Mouse (Mus musculus) liver, embryonic 15.5 days (tissue): ENCODE results near the gene Piwil1. TPM values are rescaled to one million over a fixed set of nuclear protein-coding genes. Genes with fewer than 3 reads are reported as not detected.
"Not testable (repeated sequence)": the region's sequence is repeated elsewhere in the genome, so short reads cannot be mapped to it uniquely, and the experiment has no call there.

ENCODE experiments used
- ATAC-seq: fragments of 200-750 bp; cut with Nextera tagmentation; 2 replicates; pipeline ENCODE4 v1.8.0; 2017; ENCODE audit warnings: moderate number of reproducible peaks, mild to moderate bottlenecking, moderate library complexity; ENCODE audit not compliant: insufficient read depth
- H3K27ac ChIP-seq: fragments of 300-500 bp; sonication (generic); replicated peaks from 2 replicates; pipeline ENCODE4 v1.5.1; 2015; ENCODE audit warnings: mild to moderate bottlenecking, inconsistent platforms
- H3K27me3 ChIP-seq: fragments of 300-500 bp; sonication (generic); 2 replicates; pipeline ENCODE4 v1.6.1; 2015; ENCODE audit warnings: mild to moderate bottlenecking, inconsistent platforms
- H3K36me3 ChIP-seq: fragments of 300-500 bp; sonication (generic); replicated peaks from 2 replicates; pipeline ENCODE4 v1.6.1; 2015; ENCODE audit warnings: moderate library complexity, mild to moderate bottlenecking, inconsistent platforms
- H3K4me1 ChIP-seq: fragments of 300-500 bp; sonication (generic); replicated peaks from 2 replicates; pipeline ENCODE4 v1.6.1; 2015; ENCODE audit warnings: inconsistent platforms
- H3K4me2 ChIP-seq: fragments of 300-500 bp; sonication (generic); 2 replicates; pipeline ENCODE4 v1.6.1; 2015; ENCODE audit warnings: moderate library complexity, mild to moderate bottlenecking, inconsistent platforms
- H3K4me3 ChIP-seq: fragments of 300-500 bp; sonication (generic); replicated peaks from 2 replicates; pipeline ENCODE4 v1.5.1; 2015; ENCODE audit warnings: mild to moderate bottlenecking, inconsistent platforms
- H3K9ac ChIP-seq: fragments of 300-500 bp; sonication (generic); 2 replicates; pipeline ENCODE4 v1.6.1; 2015; ENCODE audit warnings: moderate library complexity, mild to moderate bottlenecking, inconsistent platforms
- H3K9me3 ChIP-seq: fragments of 300-500 bp; sonication (generic); replicated peaks from 2 replicates; pipeline ENCODE4 v1.6.1; 2016; ENCODE audit warnings: inconsistent platforms
- WGBS: fragments of 180-500 bp; shearing (Covaris S2); methylation state at CpG from one replicate; pipeline ENCODE4 v1.1.7; 2015; ENCODE audit warnings: mixed read lengths; ENCODE audit not compliant: insufficient replicate concordance; 5-methylcytosine and 5-hydroxymethylcytosine counted together
- polyA plus RNA-seq: library from polyadenylated mRNA; unstranded; fragments of >200 nt; fragmentation: Nextera tagmentation; extraction: Ambion mirVana; gene quantifications from 2 replicates; pipeline ENCODE4 v1.2.1, GENCODE M21; 2015

Piwil1 gene
- polyA plus RNA-seq, 1 experiment from 2014 or later: not detected

GRCm38 (mm10) chr5:128710596-128710995 is 8.3 kb downstream of the Piwil1 start:
- H3K4me1 ChIP-seq: no peaks in the 10 kb centered on the region
- no peak overlapping the region for H3K4me3 ChIP-seq
- no peak overlapping the region for H3K27ac ChIP-seq
- whole genome bisulfite sequencing: 31% methylated on average over 8 of the region's 8 CpGs
- H3K4me2 ChIP-seq: no peak overlapping the region
- H3K36me3 ChIP-seq: no peaks in the 10 kb centered on the region
- no peak overlapping the region for H3K9ac ChIP-seq
- no peaks in the 10 kb centered on the region for H3K27me3 ChIP-seq
- ATAC-seq: no peak
- H3K9me3 ChIP-seq: 0 out of 2 replicates have a peak, but pooled peaks cover 3% of the 10 kb centered on the region

GRCm38 (mm10) chr5:128711847-128712246 is 9.5 kb downstream of the Piwil1 start:
- Histone ChIP-seq H3K4me2 (no peak overlapping the region), H3K4me3 (no peak overlapping the region), H3K36me3 (no peaks in the 10 kb centered on the region), H3K9me3 (0 out of 2 replicates have a peak, but pooled peaks cover 3% of the 10 kb centered on the region), H3K9ac (no peak overlapping the region), H3K27ac (no peak overlapping the region), H3K27me3 (no peaks in the 10 kb centered on the region), H3K4me1 (no peaks in the 10 kb centered on the region)
- no peak for ATAC-seq
- WGBS: 65% methylated on average over 6 of the region's 6 CpGs

- Histone ChIP-seq H3K27me3 (no peaks in the 10 kb centered on the region), H3K27ac (no peak overlapping the region), H3K9ac (no peak overlapping the region), H3K4me1 (no peaks in the 10 kb centered on the region), H3K4me3 (no peak overlapping the region), H3K36me3 (no peaks in the 10 kb centered on the region), H3K9me3 (0 out of 2 replicates have a peak, but pooled peaks cover 5% of the 10 kb centered on the region), H3K4me2 (no peak overlapping the region)
- 61% methylated on average over 16 of the region's 16 CpGs for WGBS
- no peak for ATAC-seq
These were observed 12.8 kb downstream of the Piwil1 start for GRCm38 (mm10) chr5:128715171-128715570.

- H3K36me3 ChIP-seq, H3K9me3 ChIP-seq, H3K4me1 ChIP-seq, H3K27ac ChIP-seq, H3K4me3 ChIP-seq, H3K9ac ChIP-seq, H3K4me2 ChIP-seq, ATAC-seq, H3K27me3 ChIP-seq: not testable (repeated sequence)
- WGBS: 68% methylated on average over 11 of the region's 11 CpGs
These were observed 18.1 kb downstream of the Piwil1 start for GRCm38 (mm10) chr5:128720461-128720860.

- ATAC-seq: no peak
- Histone ChIP-seq H3K9ac (no peak overlapping the region), H3K27ac (no peak overlapping the region), H3K9me3 (no peaks in the 10 kb centered on the region), H3K4me2 (no peak overlapping the region), H3K27me3 (no peaks in the 10 kb centered on the region), H3K4me1 (no peaks in the 10 kb centered on the region), H3K36me3 (no peaks in the 10 kb centered on the region), H3K4me3 (no peak overlapping the region)
- WGBS: 57% methylated on average over 5 of the region's 5 CpGs
These were observed 27.0 kb downstream of the Piwil1 start for GRCm38 (mm10) chr5:128729341-128729740.

- WGBS: 39% methylated on average over 5 of the region's 5 CpGs
- Histone ChIP-seq H3K27ac (no peak overlapping the region), H3K9me3 (no peaks in the 10 kb centered on the region), H3K4me3 (no peak overlapping the region), H3K9ac (no peak overlapping the region), H3K4me2 (no peak overlapping the region), H3K36me3 (no peaks in the 10 kb centered on the region), H3K4me1 (no peaks in the 10 kb centered on the region), H3K27me3 (no peaks in the 10 kb centered on the region)
- no peak for ATAC-seq
These were observed 28.3 kb downstream of the Piwil1 start for GRCm38 (mm10) chr5:128730634-128731033.

GRCm38 (mm10) chr5:128732416-128733014 is 30.2 kb downstream of the Piwil1 start:
- no peaks in the 10 kb centered on the region for H3K27me3 ChIP-seq
- H3K4me1 ChIP-seq: no peaks in the 10 kb centered on the region
- H3K27ac ChIP-seq: no peak overlapping the region
- H3K36me3 ChIP-seq: no peaks in the 10 kb centered on the region
- no peak for ATAC-seq
- H3K9ac ChIP-seq: no peak overlapping the region
- 51% methylated on average over 11 of the region's 11 CpGs for whole genome bisulfite sequencing
- no peak overlapping the region for H3K4me2 ChIP-seq
- H3K4me3 ChIP-seq: no peak overlapping the region
- no peaks in the 10 kb centered on the region for H3K9me3 ChIP-seq

GRCm38 (mm10) chr5:128733955-128734354 is 31.6 kb downstream of the Piwil1 start:
- 3% methylated on average over 6 of the region's 6 CpGs for WGBS
- no peak overlapping the region for H3K4me2 ChIP-seq
- no peaks in the 10 kb centered on the region for H3K36me3 ChIP-seq
- H3K9ac ChIP-seq: no peak overlapping the region
- no peak overlapping the region for H3K4me3 ChIP-seq
- no peaks in the 10 kb centered on the region for H3K4me1 ChIP-seq
- ATAC-seq: no peak
- no peaks in the 10 kb centered on the region for H3K27me3 ChIP-seq
- no peak overlapping the region for H3K27ac ChIP-seq
- no peaks in the 10 kb centered on the region for H3K9me3 ChIP-seq

GRCm38 (mm10) chr5:128735921-128736320 is 33.6 kb downstream of the Piwil1 start:
- no peak overlapping the region for H3K27ac ChIP-seq
- H3K4me2 ChIP-seq: no peak overlapping the region
- H3K36me3 ChIP-seq: no peaks in the 10 kb centered on the region
- H3K4me1 ChIP-seq: no peaks in the 10 kb centered on the region
- ATAC-seq: no peak
- H3K27me3 ChIP-seq: no peaks in the 10 kb centered on the region
- H3K9me3 ChIP-seq: no peaks in the 10 kb centered on the region
- 67% methylated on average over 22 of the region's 22 CpGs for WGBS
- no peak overlapping the region for H3K4me3 ChIP-seq
- H3K9ac ChIP-seq: no peak overlapping the region

- 33% methylated on average over 16 of the region's 17 CpGs for WGBS
These were observed 37.0 kb downstream of the Piwil1 start for GRCm38 (mm10) chr5:128739168-128739837.

GRCm38 (mm10) chr5:128739838-128740171 is 37.5 kb downstream of the Piwil1 start:
- no peak overlapping the region for H3K9ac ChIP-seq
- no peak overlapping the region for H3K27ac ChIP-seq
- H3K27me3 ChIP-seq: no peaks in the 10 kb centered on the region
- 26% methylated on average over 8 of the region's 8 CpGs for WGBS
- H3K9me3 ChIP-seq: no peaks in the 10 kb centered on the region
- H3K36me3 ChIP-seq: no peaks in the 10 kb centered on the region
- no peak overlapping the region for H3K4me3 ChIP-seq
- H3K4me1 ChIP-seq: no peaks in the 10 kb centered on the region
- ATAC-seq: no peak
- no peak overlapping the region for H3K4me2 ChIP-seq

More at GRCm38 (mm10) chr5:128739168-128739837, 37.0 kb downstream of the Piwil1 start:
- Histone ChIP-seq H3K36me3 (no peaks in the 10 kb centered on the region), H3K4me3 (no peak overlapping the region), H3K27me3 (no peaks in the 10 kb centered on the region), H3K9me3 (no peaks in the 10 kb centered on the region), H3K9ac (no peak overlapping the region), H3K4me1 (no peaks in the 10 kb centered on the region), H3K27ac (no peak overlapping the region), H3K4me2 (no peak overlapping the region)
- no peak for ATAC-seq

GRCm38 (mm10) chr5:128744351-128744750 is 42.0 kb downstream of the Piwil1 start:
- H3K27ac ChIP-seq: no peak overlapping the region
- H3K4me3 ChIP-seq: no peak overlapping the region
- H3K4me1 ChIP-seq: no peaks in the 10 kb centered on the region
- H3K36me3 ChIP-seq: no peaks in the 10 kb centered on the region
- ATAC-seq: no peak
- no peak overlapping the region for H3K9ac ChIP-seq
- no peaks in the 10 kb centered on the region for H3K27me3 ChIP-seq
- no peaks in the 10 kb centered on the region for H3K9me3 ChIP-seq
- H3K4me2 ChIP-seq: no peak overlapping the region
- WGBS: 67% methylated on average over 6 of the region's 6 CpGs
